Mouse (Mus musculus) stomach, embryonic 15.5 days (tissue): Measurements from ENCODE around the gene Pmp22. TPM values are rescaled to one million over a fixed set of nuclear protein-coding genes. Genes with fewer than 3 reads are reported as not detected.

Experiments
- polyA plus RNA-seq: library from polyadenylated mRNA; unstranded; fragments of >200 nt; fragmentation: Nextera tagmentation; extraction: Ambion mirVana; gene quantifications from 2 replicates; pipeline ENCODE4 v1.2.1, GENCODE M21; 2015

The Pmp22 gene
- polyA plus RNA-seq, 1 experiment from 2014 or later, result 165 TPM

Other genes with a start within 250 kb of the Pmp22 start
- gene Tvp23b, start 249.5 kb upstream of the Pmp22 start, polyA plus RNA-seq, result 76.7 and 80.1 TPM in 2 replicates
- 0.19 and 0.26 TPM in 2 replicates for gene Cdrt4, start 177.8 kb upstream of the Pmp22 start, polyA plus RNA-seq
- gene Tekt3, start 67.3 kb upstream of the Pmp22 start, polyA plus RNA-seq, result not detected in 2 replicates